Mouse (Mus musculus) ES-Bruce4 (cell line): ENCODE measurements around the gene Relt. TPM values are rescaled to one million over a fixed set of nuclear protein-coding genes. Genes with fewer than 3 reads are reported as not detected.

Source experiments
- H3K27ac ChIP-seq: 2 replicates; pipeline ENCODE4 v1.5.1; 2012; ENCODE audit warnings: low read length, inconsistent platforms; ENCODE audit not compliant: insufficient read depth
- H3K27me3 ChIP-seq: 2 replicates; pipeline ENCODE4 v1.6.1; 2012; ENCODE audit warnings: mild to moderate bottlenecking, low read length, inconsistent platforms; ENCODE audit not compliant: control insufficient read depth, poor library complexity, insufficient read depth, severe bottlenecking
- H3K36me3 ChIP-seq: 2 replicates; pipeline ENCODE4 v1.6.1; 2012; ENCODE audit warnings: inconsistent platforms, mild to moderate bottlenecking, low read length, moderate library complexity; ENCODE audit not compliant: control insufficient read depth, poor library complexity, insufficient read depth, severe bottlenecking
- H3K4me1 ChIP-seq: one replicate; pipeline ENCODE4 v1.8.1; 2011; ENCODE audit warnings: low read length; ENCODE audit not compliant: control insufficient read depth, insufficient read depth
- H3K4me3 ChIP-seq: 2 replicates; pipeline ENCODE4 v1.5.1; 2011; ENCODE audit warnings: low read depth, mild to moderate bottlenecking, low read length
- H3K9ac ChIP-seq: 2 replicates; pipeline ENCODE4 v1.6.1; 2012; ENCODE audit warnings: low read depth, mild to moderate bottlenecking, inconsistent platforms; ENCODE audit not compliant: poor library complexity, severe bottlenecking
- H3K9me3 ChIP-seq: replicated peaks from 2 replicates; pipeline ENCODE4 v1.6.1; 2012; ENCODE audit warnings: mild to moderate bottlenecking, low read length, inconsistent platforms; ENCODE audit not compliant: control insufficient read depth, poor library complexity, insufficient read depth, severe bottlenecking
- CTCF ChIP-seq: IDR thresholded peaks from one replicate; pipeline ENCODE4 v1.8.1; 2011; ENCODE audit warnings: low read depth, low read length
- EP300 ChIP-seq: IDR thresholded peaks from 2 replicates; pipeline ENCODE4 v1.6.1; 2011; ENCODE audit warnings: low read depth, low read length; ENCODE audit not compliant: insufficient read depth
- POLR2A ChIP-seq: IDR thresholded peaks from one replicate; pipeline ENCODE4 v1.8.1; 2011; ENCODE audit warnings: low read length; ENCODE audit not compliant: insufficient read depth
- polyA plus RNA-seq: library from polyadenylated mRNA; stranded (reverse); fragments of >200 nt; gene quantifications from 2 replicates; pipeline ENCODE4 v1.2.4, GENCODE M21; 2011; ENCODE audit warnings: low read depth; ENCODE audit not compliant: missing spikeins, insufficient read depth, insufficient read length

The Relt gene
- polyA plus RNA-seq, 1 experiment = 14.1 TPM

DNA sequence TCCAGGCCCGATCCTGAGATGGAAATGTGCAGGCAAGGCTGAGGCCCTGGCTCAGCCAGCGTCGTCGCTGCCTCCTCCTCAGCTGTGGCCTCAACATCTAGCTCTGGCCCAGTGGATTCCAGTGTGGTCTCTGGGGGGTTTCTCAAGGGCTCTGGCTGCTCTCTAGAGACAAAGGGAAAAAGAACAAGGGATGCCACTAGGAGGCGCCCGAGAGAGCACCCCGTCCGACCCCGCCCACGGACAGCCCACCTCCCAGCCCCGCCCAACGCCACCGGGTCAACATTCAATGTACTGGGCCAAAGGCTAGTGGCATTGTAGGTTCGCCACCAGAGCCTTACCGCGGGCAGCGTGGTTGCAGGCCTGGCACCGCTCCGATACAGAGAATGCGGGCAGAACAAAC is 16.3 kb upstream of the Relt start:
- H3K27me3 ChIP-seq = no peaks in the 10 kb centered on the region
- no peaks in the 10 kb centered on the region for H3K9me3 ChIP-seq
- no peak overlapping the region for H3K9ac ChIP-seq
- H3K27ac ChIP-seq = no peak overlapping the region
- no peaks in the 10 kb centered on the region for H3K36me3 ChIP-seq
- TF ChIP-seq POLR2A = no peak
- peak; percentile 70 for TF ChIP-seq CTCF
- H3K4me1 ChIP-seq = no peaks in the 10 kb centered on the region
- H3K4me3 ChIP-seq = peak overlapping the region; percentile 67

- H3K9me3 ChIP-seq = no peaks in the 10 kb centered on the region
- no peak overlapping the region for H3K27ac ChIP-seq
- TF ChIP-seq CTCF (no peak), EP300 (no peak), POLR2A (no peak)
- H3K4me3 ChIP-seq = no peak overlapping the region
- H3K4me1 ChIP-seq = no peaks in the 10 kb centered on the region
- H3K27me3 ChIP-seq = no peaks in the 10 kb centered on the region
- H3K9ac ChIP-seq = no peak overlapping the region
- no peaks in the 10 kb centered on the region for H3K36me3 ChIP-seq
These were observed 13.5 kb upstream of the Relt start for GRCm38 (mm10) chr7:100876771-100877170.

- H3K27ac ChIP-seq = no peak overlapping the region
These were observed 13.0 kb upstream of the Relt start for GRCm38 (mm10) chr7:100876293-100876692.

DNA sequence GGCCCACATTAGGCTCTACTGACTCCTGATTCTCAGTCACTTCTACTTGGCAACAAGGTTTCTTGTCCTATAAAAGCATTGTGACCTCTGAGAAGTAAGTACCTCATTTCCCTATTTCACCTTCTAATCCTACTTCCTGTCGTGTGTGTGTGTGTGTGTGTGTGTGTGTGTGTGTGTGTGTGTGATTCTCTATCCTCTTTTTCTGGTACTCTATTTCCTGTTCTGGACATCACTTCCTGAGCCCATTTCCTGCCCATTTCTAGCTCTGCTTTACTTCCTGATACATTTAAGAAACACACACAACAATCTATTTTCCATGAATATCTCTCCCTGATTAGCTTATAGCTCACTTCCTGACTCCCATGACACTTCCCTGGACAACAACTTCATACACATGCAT is 12.6 kb upstream of the Relt start:
- Histone ChIP-seq H3K27me3 (no peaks in the 10 kb centered on the region), H3K9ac (no peak overlapping the region), H3K9me3 (no peaks in the 10 kb centered on the region), H3K4me1 (no peaks in the 10 kb centered on the region), H3K36me3 (no peaks in the 10 kb centered on the region), H3K27ac (no peak overlapping the region), H3K4me3 (no peak overlapping the region)
- TF ChIP-seq CTCF = no peak
- no peak for TF ChIP-seq EP300
- TF ChIP-seq POLR2A = no peak

More at GRCm38 (mm10) chr7:100876293-100876692, 13.0 kb upstream of the Relt start:
- Histone ChIP-seq H3K9me3 (no peaks in the 10 kb centered on the region), H3K4me1 (no peaks in the 10 kb centered on the region), H3K9ac (no peak overlapping the region), H3K36me3 (no peaks in the 10 kb centered on the region), H3K4me3 (no peak overlapping the region), H3K27me3 (no peaks in the 10 kb centered on the region)
- no peak for TF ChIP-seq EP300
- no peak for TF ChIP-seq CTCF
- TF ChIP-seq POLR2A = no peak

DNA sequence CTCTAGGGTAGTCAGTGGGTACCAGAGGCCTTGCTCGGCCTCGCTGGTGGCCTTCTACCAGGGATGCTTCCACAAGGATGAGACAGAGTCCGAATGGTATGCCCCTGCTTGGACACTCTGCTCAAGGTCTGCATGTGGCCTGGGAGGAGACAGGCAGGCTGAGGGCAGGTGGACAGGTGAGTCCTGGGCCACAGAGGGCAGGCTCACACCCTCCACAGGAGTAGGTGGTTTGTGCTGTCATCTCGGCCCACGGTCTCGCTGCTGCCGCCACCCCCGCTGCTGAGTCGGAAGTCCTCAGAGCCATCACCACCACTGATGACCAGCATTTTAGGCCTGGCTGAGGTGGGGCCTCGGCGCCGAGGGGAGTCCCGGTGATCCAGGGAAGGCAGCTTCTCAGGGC is 10.0 kb upstream of the Relt start:
- H3K27ac ChIP-seq = no peak overlapping the region
- H3K9me3 ChIP-seq = no peaks in the 10 kb centered on the region
- H3K36me3 ChIP-seq = no peaks in the 10 kb centered on the region
- H3K9ac ChIP-seq = no peak overlapping the region
- H3K4me3 ChIP-seq = no peak overlapping the region
- H3K27me3 ChIP-seq = no peaks in the 10 kb centered on the region
- TF ChIP-seq CTCF (no peak), EP300 (no peak), POLR2A (no peak)
- H3K4me1 ChIP-seq = no peaks in the 10 kb centered on the region

- Histone ChIP-seq H3K4me1 (no peaks in the 10 kb centered on the region), H3K27me3 (no peaks in the 10 kb centered on the region), H3K36me3 (no peaks in the 10 kb centered on the region), H3K27ac (no peak overlapping the region), H3K9ac (no peak overlapping the region), H3K9me3 (no peaks in the 10 kb centered on the region), H3K4me3 (no peak overlapping the region)
- TF ChIP-seq EP300 = no peak
- TF ChIP-seq CTCF = no peak
- TF ChIP-seq POLR2A = no peak
These were observed 8.6 kb upstream of the Relt start for GRCm38 (mm10) chr7:100871892-100872291.
